Mouse (Mus musculus) liver, embryonic 12.5 days (tissue): ENCODE data around the gene Lexm. TPM values are rescaled to one million over a fixed set of nuclear protein-coding genes. Genes with fewer than 3 reads are reported as not detected.

ENCODE experiments used
- ATAC-seq: fragments of 200-750 bp; cut with Nextera tagmentation; 2 replicates; pipeline ENCODE4 v1.8.0; 2017; ENCODE audit warnings: moderate number of reproducible peaks, mild to moderate bottlenecking, moderate library complexity
- H3K27ac ChIP-seq: fragments of 300-500 bp; sonication (generic); 2 replicates; pipeline ENCODE4 v1.5.1; 2016; ENCODE audit warnings: mild to moderate bottlenecking
- H3K27me3 ChIP-seq: fragments of 300-500 bp; sonication (generic); replicated peaks from 2 replicates; pipeline ENCODE4 v1.6.1; 2016; ENCODE audit warnings: mild to moderate bottlenecking, moderate library complexity
- H3K36me3 ChIP-seq: fragments of 300-500 bp; sonication (generic); 2 replicates; pipeline ENCODE4 v1.6.1; 2016; ENCODE audit warnings: mild to moderate bottlenecking, moderate library complexity
- H3K4me1 ChIP-seq: fragments of 300-500 bp; sonication (generic); 2 replicates; pipeline ENCODE4 v1.6.1; 2016
- H3K4me2 ChIP-seq: fragments of 300-500 bp; sonication (generic); 2 replicates; pipeline ENCODE4 v1.6.1; 2016; ENCODE audit warnings: mild to moderate bottlenecking, moderate library complexity
- H3K4me3 ChIP-seq: fragments of 300-500 bp; sonication (generic); 2 replicates; pipeline ENCODE4 v1.5.1; 2016; ENCODE audit warnings: mild to moderate bottlenecking, moderate library complexity
- H3K9ac ChIP-seq: fragments of 300-500 bp; sonication (generic); 2 replicates; pipeline ENCODE4 v1.6.1; 2016; ENCODE audit warnings: mild to moderate bottlenecking, moderate library complexity
- H3K9me3 ChIP-seq: fragments of 300-500 bp; sonication (generic); replicated peaks from 2 replicates; pipeline ENCODE4 v1.6.1; 2016; ENCODE audit warnings: mild to moderate bottlenecking, moderate library complexity
- WGBS: fragments of 180-500 bp; shearing (Covaris S2); methylation state at CpG from one replicate; pipeline ENCODE4 v1.1.7; 2016; ENCODE audit not compliant: insufficient replicate concordance; 5-methylcytosine and 5-hydroxymethylcytosine counted together
- polyA plus RNA-seq: library from polyadenylated mRNA; unstranded; fragments of >200 nt; fragmentation: Nextera tagmentation; extraction: Ambion mirVana; gene quantifications from 2 replicates; pipeline ENCODE4 v1.2.1, GENCODE M21; 2016

Lexm gene
- polyA plus RNA-seq, 1 experiment from 2014 or later = 0.26 TPM

GRCm38 (mm10) chr4:106557262-106557661 lies 59.8 kb downstream of the Lexm start:
- Histone ChIP-seq H3K4me3 (no peak overlapping the region), H3K4me1 (peaks cover 21% of the 10 kb centered on the region), H3K36me3 (0 out of 2 replicates have a peak, but pooled peaks cover 3% of the 10 kb centered on the region), H3K27me3 (0 out of 2 replicates have a peak, but pooled peaks cover 9% of the 10 kb centered on the region), H3K9ac (no peak overlapping the region), H3K9me3 (no peaks in the 10 kb centered on the region), H3K4me2 (no peak overlapping the region), H3K27ac (no peak overlapping the region)
- WGBS = 76% methylated on average over 5 of the region's 5 CpGs
- no peak for ATAC-seq

GRCm38 (mm10) chr4:106550516-106551166 lies 66.4 kb downstream of the Lexm start:
- Histone ChIP-seq H3K27ac (no peak overlapping the region), H3K4me3 (no peak overlapping the region), H3K9me3 (no peaks in the 10 kb centered on the region), H3K36me3 (no peaks in the 10 kb centered on the region), H3K9ac (no peak overlapping the region), H3K4me1 (no peaks in the 10 kb centered on the region), H3K27me3 (0 out of 2 replicates have a peak, but pooled peaks cover 7% of the 10 kb centered on the region), H3K4me2 (no peak overlapping the region)
- no peak for ATAC-seq
- WGBS = 58% methylated on average over 8 of the region's 8 CpGs

GRCm38 (mm10) chr4:106548113-106548512 lies 68.9 kb downstream of the Lexm start:
- Histone ChIP-seq H3K9me3 (no peaks in the 10 kb centered on the region), H3K4me3 (no peak overlapping the region), H3K4me2 (no peak overlapping the region), H3K9ac (no peak overlapping the region), H3K36me3 (no peaks in the 10 kb centered on the region), H3K4me1 (no peaks in the 10 kb centered on the region), H3K27ac (no peak overlapping the region), H3K27me3 (0 out of 2 replicates have a peak, but pooled peaks cover 2% of the 10 kb centered on the region)
- no peak for ATAC-seq
- 50% methylated on average over 3 of the region's 3 CpGs for WGBS

GRCm38 (mm10) chr4:106546896-106547295 lies 70.1 kb downstream of the Lexm start:
- Histone ChIP-seq H3K4me2 (no peak overlapping the region), H3K27ac (no peak overlapping the region), H3K36me3 (no peaks in the 10 kb centered on the region), H3K27me3 (no peaks in the 10 kb centered on the region), H3K4me1 (no peaks in the 10 kb centered on the region), H3K9ac (no peak overlapping the region), H3K4me3 (no peak overlapping the region), H3K9me3 (no peaks in the 10 kb centered on the region)
- no peak for ATAC-seq
- WGBS = 47% methylated on average over 1 of the region's 1 CpGs

- Histone ChIP-seq H3K9ac (no peak overlapping the region), H3K27ac (no peak overlapping the region), H3K4me2 (no peak overlapping the region), H3K27me3 (no peaks in the 10 kb centered on the region), H3K36me3 (no peaks in the 10 kb centered on the region), H3K9me3 (no peaks in the 10 kb centered on the region), H3K4me3 (no peak overlapping the region), H3K4me1 (no peaks in the 10 kb centered on the region)
- ATAC-seq = no peak
- 52% methylated on average over 8 of the region's 8 CpGs for WGBS
These were observed 71.1 kb downstream of the Lexm start for GRCm38 (mm10) chr4:106545817-106546373.

GRCm38 (mm10) chr4:106542211-106542610 lies 74.8 kb downstream of the Lexm start:
- H3K4me3 ChIP-seq = no peak overlapping the region
- no peaks in the 10 kb centered on the region for H3K27me3 ChIP-seq
- WGBS = 82% methylated on average over 2 of the region's 2 CpGs
- no peaks in the 10 kb centered on the region for H3K36me3 ChIP-seq
- H3K9ac ChIP-seq = no peak overlapping the region
- no peak for ATAC-seq
- no peak overlapping the region for H3K27ac ChIP-seq
- H3K4me1 ChIP-seq = no peaks in the 10 kb centered on the region
- no peak overlapping the region for H3K4me2 ChIP-seq
- no peaks in the 10 kb centered on the region for H3K9me3 ChIP-seq

GRCm38 (mm10) chr4:106541491-106541890 lies 75.5 kb downstream of the Lexm start:
- H3K36me3 ChIP-seq = no peaks in the 10 kb centered on the region
- ATAC-seq = no peak
- no peaks in the 10 kb centered on the region for H3K4me1 ChIP-seq
- no peak overlapping the region for H3K4me3 ChIP-seq
- no peak overlapping the region for H3K27ac ChIP-seq
- no peak overlapping the region for H3K9ac ChIP-seq
- H3K27me3 ChIP-seq = no peaks in the 10 kb centered on the region
- WGBS = 35% methylated on average over 3 of the region's 3 CpGs
- no peak overlapping the region for H3K4me2 ChIP-seq
- no peaks in the 10 kb centered on the region for H3K9me3 ChIP-seq

Other genes with a start within 250 kb of the Lexm start
- 83.2 and 88.0 TPM in 2 replicates for gene Pcsk9, start 152.9 kb downstream of the Lexm start, polyA plus RNA-seq
- not detected in 2 replicates for gene Bsnd, start 125.0 kb downstream of the Lexm start, polyA plus RNA-seq
- 5.8 and 5.9 TPM in 2 replicates for gene Dhcr24, start 56.2 kb downstream of the Lexm start, polyA plus RNA-seq
- 0.05 and 0.07 TPM in 2 replicates for gene Ttc22, start 5.2 kb upstream of the Lexm start, polyA plus RNA-seq
- 6.9 and 7.5 TPM in 2 replicates for gene Pars2, start 33.8 kb upstream of the Lexm start, polyA plus RNA-seq
- gene Ttc4, start 61.7 kb upstream of the Lexm start, polyA plus RNA-seq = 45.2 and 48.6 TPM in 2 replicates
- 0.10 and 0.15 TPM in 2 replicates for gene Mroh7, start 113.7 kb upstream of the Lexm start, polyA plus RNA-seq
- gene Fam151a, start 116.6 kb upstream of the Lexm start, polyA plus RNA-seq = not detected in 2 replicates
- gene Acot11, start 187.8 kb upstream of the Lexm start, polyA plus RNA-seq = 7.5 and 7.6 TPM in 2 replicates